In the genomic region with DNA sequence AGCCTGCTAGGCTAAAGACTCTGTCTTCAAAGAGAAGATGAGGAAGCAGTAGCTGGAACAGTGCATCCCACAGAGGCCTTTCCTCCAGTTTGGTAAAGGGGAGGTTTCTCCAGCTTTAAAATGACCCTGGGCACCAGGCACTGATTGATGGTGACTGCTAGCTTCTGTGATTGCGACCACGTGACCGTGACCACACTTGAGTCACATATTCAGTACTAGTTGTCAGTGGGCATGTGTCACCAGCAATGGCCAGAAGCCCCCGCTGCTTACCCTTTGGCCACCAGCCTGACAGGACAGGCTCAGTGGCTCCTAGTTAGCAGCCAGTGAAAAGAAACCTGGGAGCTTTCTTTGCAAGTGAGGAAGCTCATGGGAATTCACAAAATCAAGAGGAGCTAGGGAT, we compare ENCODE assay signal across 17 mouse cellular contexts. TPM values are rescaled to one million over a fixed set of nuclear protein-coding genes. Genes with fewer than 3 reads are reported as not detected.
DNase-seq lines count a peak whose midpoint lies in the region; ATAC-seq and TF ChIP-seq lines count a peak whose summit lies in the region.
"Had no signal": no experiment of that assay in that cellular context is flagged by ENCODE, and none has a peak within 500 bp of the region (broad histone marks: within the 10 kb centered on the region; RNA-seq: fewer than 3 reads in every experiment).

No protein-coding gene starts in this region.

- no peak overlapping the region for H3K9ac ChIP-seq in forebrain, postnatal 0 days
- H3K9ac ChIP-seq: hindbrain, embryonic 15.5 days; liver, embryonic 13.5 days had no signal

- H3K4me2 ChIP-seq in forebrain, postnatal 0 days (ENCODE audit: low read depth), result no peak overlapping the region
- H3K4me2 ChIP-seq: heart, embryonic 13.5 days; hindbrain, embryonic 15.5 days; liver, embryonic 13.5 days had no signal

- WGBS in forebrain, postnatal 0 days, result 86% methylated on average over 4 of the region's 4 CpGs
- WGBS in limb, embryonic 10.5 days, result 73% methylated on average over 4 of the region's 4 CpGs

- H3K4me1 ChIP-seq in megakaryocyte, embryonic 14.5 days, result peaks cover 69% of the 10 kb centered on the region
- H3K4me1 ChIP-seq in bone marrow macrophage, adult 2 months (ENCODE audit: control insufficient read depth, insufficient read depth, low read length), result peaks cover 47% of the 10 kb centered on the region
- no peaks in the 10 kb centered on the region for H3K4me1 ChIP-seq in forebrain, postnatal 0 days (ENCODE audit: insufficient read depth)
- H3K4me1 ChIP-seq in limb, embryonic 10.5 days, result peaks cover 65% of the 10 kb centered on the region

- intact Hi-C loops in gastrocnemius, adult 2 months (cut with DNase I), result no loop called here
- intact Hi-C loops in left cerebral cortex, postnatal 4 days (cut with DNase I), result no loop called here

- no peak for ATAC-seq in megakaryocyte, adult 5-6 weeks (ENCODE audit: poor library complexity, severe bottlenecking)
- ATAC-seq in forebrain, postnatal 0 days, result no peak

- H3K4me3 ChIP-seq in gastrocnemius, adult 2 months, result peak overlapping the region; percentile 67
- peak overlapping the region; percentile 62 for H3K4me3 ChIP-seq in megakaryocyte, embryonic 14.5 days (replicated peaks)
- H3K4me3 ChIP-seq in bone marrow macrophage, adult 2 months (ENCODE audit: insufficient read depth, low read length), result no peak overlapping the region
- H3K4me3 ChIP-seq in forebrain, postnatal 0 days (ENCODE audit: low read depth, low read length), result no peak overlapping the region
- no peak overlapping the region for H3K4me3 ChIP-seq in limb, embryonic 10.5 days
- H3K4me3 ChIP-seq: heart, embryonic 13.5 days; hindbrain, embryonic 15.5 days; liver, embryonic 13.5 days had no signal

- H3K27me3 ChIP-seq in megakaryocyte, embryonic 14.5 days (replicated peaks), result peaks cover 56% of the 10 kb centered on the region
- no peaks in the 10 kb centered on the region for H3K27me3 ChIP-seq in forebrain, postnatal 0 days (ENCODE audit: insufficient read depth, low read length)
- H3K27me3 ChIP-seq in limb, embryonic 10.5 days (ENCODE audit: low read depth, poor library complexity, severe bottlenecking), result no peaks in the 10 kb centered on the region
- H3K27me3 ChIP-seq: heart, embryonic 13.5 days; hindbrain, embryonic 15.5 days; liver, embryonic 13.5 days had no signal

- peaks cover 9% of the 10 kb centered on the region for H3K36me3 ChIP-seq in megakaryocyte, embryonic 14.5 days (replicated peaks; ENCODE audit: low read length)
- H3K36me3 ChIP-seq in forebrain, postnatal 0 days (ENCODE audit: insufficient read depth), result no peaks in the 10 kb centered on the region
- H3K36me3 ChIP-seq in limb, embryonic 10.5 days, result peaks cover 9% of the 10 kb centered on the region; the same call in 1 of the 2 replicates
- H3K36me3 ChIP-seq: hindbrain, embryonic 15.5 days; liver, embryonic 13.5 days had no signal

- no peak for TF ChIP-seq POLR2A in bone marrow macrophage, adult 2 months (IDR thresholded peaks at IDR 0.05; ENCODE audit: borderline replicate concordance, low read depth, low read length)

- peak overlapping the region; percentile 99 for H3K27ac ChIP-seq in gastrocnemius, adult 2 months
- peak overlapping the region; percentile 82 for H3K27ac ChIP-seq in bone marrow macrophage, adult 2 months (ENCODE audit: insufficient read depth, low read depth, low read length)
- no peak overlapping the region for H3K27ac ChIP-seq in forebrain, postnatal 0 days (ENCODE audit: low read depth, low read length)
- H3K27ac ChIP-seq in limb, embryonic 10.5 days, result no peak overlapping the region
- H3K27ac ChIP-seq: hindbrain, embryonic 15.5 days; liver, embryonic 13.5 days had no signal

- DNase-seq in gastrocnemius, adult 2 months, result peak; percentile 66
- DNase-seq in gastrocnemius, adult 8-10 months (ENCODE audit: low spot score in 2 of 2), result no peak
- no peak for DNase-seq in forebrain, postnatal 0 days
- DNase-seq in left cerebral cortex, postnatal 4 days, result no peak
- no peak for DNase-seq in limb, embryonic 10.5 days (ENCODE audit: low spot score)
- DNase-seq: cerebellum, adult 11-12 months; kidney, adult 8-10 months; liver, embryonic 13.5 days had no signal

- no peak for TF ChIP-seq CTCF in gastrocnemius, adult 2 months (IDR thresholded peaks at IDR 0.05)
- no peak for TF ChIP-seq CTCF in bone marrow macrophage, adult 2 months (IDR thresholded peaks at IDR 0.05; ENCODE audit: low read depth, low read length)
- no peak for TF ChIP-seq CTCF in forebrain, postnatal 0 days (IDR thresholded peaks at IDR 0.05; ENCODE audit: low read depth)

- peaks cover 8% of the 10 kb centered on the region for H3K9me3 ChIP-seq in megakaryocyte, embryonic 14.5 days
- H3K9me3 ChIP-seq in forebrain, postnatal 0 days (ENCODE audit: low read length), result no peaks in the 10 kb centered on the region
- H3K9me3 ChIP-seq in limb, embryonic 10.5 days (replicated peaks), result no peaks in the 10 kb centered on the region
- H3K9me3 ChIP-seq: heart, embryonic 13.5 days; hindbrain, embryonic 15.5 days; liver, embryonic 13.5 days had no signal

RNA-seq across cellular contexts. Expression of a gene that starts 7.6 kb away (rescaled TPM):
- total RNA-seq in gastrocnemius, adult 2 months (2021), result 100 to 1,000 TPM; 445 to 720 TPM
- 100 to 1,000 TPM; 731 to 847 (median 747) TPM for total RNA-seq in gastrocnemius, adult 8-10 months (2022)
- 0.15 TPM in 1 of 2 replicates, not detected in the other for polyA plus RNA-seq in megakaryocyte, embryonic 14.5 days (2012; ENCODE audit: insufficient read depth, low replicate concordance)
- not detected in 2 replicates for total RNA-seq in megakaryocyte, adult 5-6 weeks (2015)
- total RNA-seq in megakaryocyte, adult 5-6 weeks (2017), result not detected in 2 replicates
- polyA plus RNA-seq in bone marrow macrophage, adult 2 months (2012; ENCODE audit: insufficient read depth, insufficient read length, missing spikeins), result not detected in 2 replicates
- 0.29 TPM in 1 of 2 replicates, not detected in the other for total RNA-seq in forebrain, postnatal 0 days (2014; rRNA removed)
- not detected in 2 replicates for polyA plus RNA-seq in forebrain, postnatal 0 days (2015; fragmentation: Nextera tagmentation; extraction: Ambion mirVana)
- not detected for total RNA-seq in left cerebral cortex, postnatal 4 days (2021)
- not detected in 2 replicates for polyA plus RNA-seq in limb, embryonic 10.5 days (2016; fragmentation: Nextera tagmentation; extraction: Ambion mirVana)
- total RNA-seq: common myeloid progenitor, adult 5-6 weeks; layer of hippocampus, adult 8-10 months; left cerebral cortex, postnatal 25 days had no signal
- polyA plus RNA-seq: liver, embryonic 13.5 days; neural tube, embryonic 11.5 days had no signal

RNA-seq across cellular contexts. Expression of a gene that starts 29.4 kb away (rescaled TPM):
- total RNA-seq in gastrocnemius, adult 2 months (2021), result 1 to 10 TPM; 1.4 to 1.7 TPM
- total RNA-seq in gastrocnemius, adult 8-10 months (2022), result under 1 TPM; 0.24 to 0.94 (median 0.51) TPM
- 3.2 and 4.6 TPM in 2 replicates for polyA plus RNA-seq in megakaryocyte, embryonic 14.5 days (2012; ENCODE audit: insufficient read depth, low replicate concordance)
- total RNA-seq in megakaryocyte, adult 5-6 weeks (2015), result not detected in 2 replicates
- total RNA-seq in megakaryocyte, adult 5-6 weeks (2017), result not detected in 2 replicates
- polyA plus RNA-seq in bone marrow macrophage, adult 2 months (2012; ENCODE audit: insufficient read depth, insufficient read length, missing spikeins), result not detected in 2 replicates
- 2.4 and 2.6 TPM in 2 replicates for total RNA-seq in forebrain, postnatal 0 days (2014; rRNA removed)
- 3.1 TPM in 2 replicates for polyA plus RNA-seq in forebrain, postnatal 0 days (2015; fragmentation: Nextera tagmentation; extraction: Ambion mirVana)
- 1 to 10 TPM; 1.6 TPM for total RNA-seq in left cerebral cortex, postnatal 4 days (2021)
- polyA plus RNA-seq in limb, embryonic 10.5 days (2016; fragmentation: Nextera tagmentation; extraction: Ambion mirVana), result 0.26 and 0.64 TPM in 2 replicates
- total RNA-seq: common myeloid progenitor, adult 5-6 weeks had no signal

RNA-seq across cellular contexts. Expression of a gene that starts 47.9 kb away (rescaled TPM):
- total RNA-seq in gastrocnemius, adult 2 months (2021), result under 1 TPM; 0.45 to 0.61 TPM
- under 1 TPM in 3 of 4 experiments, not detected in 1; 0.16 to 0.62 (median 0.39) TPM for total RNA-seq in gastrocnemius, adult 8-10 months (2022)
- 1.0 TPM in 1 of 2 replicates, not detected in the other for polyA plus RNA-seq in megakaryocyte, embryonic 14.5 days (2012; ENCODE audit: insufficient read depth, low replicate concordance)
- not detected in 2 replicates for total RNA-seq in megakaryocyte, adult 5-6 weeks (2015)
- not detected in 2 replicates for total RNA-seq in megakaryocyte, adult 5-6 weeks (2017)
- not detected in 2 replicates for polyA plus RNA-seq in bone marrow macrophage, adult 2 months (2012; ENCODE audit: insufficient read depth, insufficient read length, missing spikeins)
- 23.7 and 25.0 TPM in 2 replicates for total RNA-seq in forebrain, postnatal 0 days (2014; rRNA removed)
- 12.9 and 14.8 TPM in 2 replicates for polyA plus RNA-seq in forebrain, postnatal 0 days (2015; fragmentation: Nextera tagmentation; extraction: Ambion mirVana)
- total RNA-seq in left cerebral cortex, postnatal 4 days (2021), result 10 to 100 TPM; 18.3 to 22.2 TPM
- 0.58 and 0.68 TPM in 2 replicates for polyA plus RNA-seq in limb, embryonic 10.5 days (2016; fragmentation: Nextera tagmentation; extraction: Ambion mirVana)
- total RNA-seq: common myeloid progenitor, adult 5-6 weeks had no signal
- polyA plus RNA-seq: liver, embryonic 13.5 days had no signal

RNA-seq across cellular contexts. Expression of a gene that starts 55.8 kb away (rescaled TPM):
- total RNA-seq in gastrocnemius, adult 2 months (2021), result 1 to 10 TPM; 1.1 to 1.7 TPM
- 1 to 10 TPM; 1.1 to 4.8 (median 3.1) TPM for total RNA-seq in gastrocnemius, adult 8-10 months (2022)
- 1.1 and 10.4 TPM in 2 replicates for polyA plus RNA-seq in megakaryocyte, embryonic 14.5 days (2012; ENCODE audit: insufficient read depth, low replicate concordance)
- 102 TPM in 2 replicates for total RNA-seq in megakaryocyte, adult 5-6 weeks (2015)
- 122 and 126 TPM in 2 replicates for total RNA-seq in megakaryocyte, adult 5-6 weeks (2017)
- polyA plus RNA-seq in bone marrow macrophage, adult 2 months (2012; ENCODE audit: insufficient read depth, insufficient read length, missing spikeins), result 35.1 and 38.3 TPM in 2 replicates
- 10.5 and 22.5 TPM in 2 replicates for total RNA-seq in forebrain, postnatal 0 days (2014; rRNA removed)
- polyA plus RNA-seq in forebrain, postnatal 0 days (2015; fragmentation: Nextera tagmentation; extraction: Ambion mirVana), result 11.0 and 11.2 TPM in 2 replicates
- 10 to 100 TPM in 1 of 2 experiments, 1 to 10 TPM in 1; 9.8 to 11.0 TPM for total RNA-seq in left cerebral cortex, postnatal 4 days (2021)
- 141 and 147 TPM in 2 replicates for polyA plus RNA-seq in limb, embryonic 10.5 days (2016; fragmentation: Nextera tagmentation; extraction: Ambion mirVana)

RNA-seq across cellular contexts. Expression of a gene that starts 58.7 kb away (rescaled TPM):
- not detected for total RNA-seq in gastrocnemius, adult 2 months (2021)
- total RNA-seq in gastrocnemius, adult 8-10 months (2022), result not detected
- polyA plus RNA-seq in megakaryocyte, embryonic 14.5 days (2012; ENCODE audit: insufficient read depth, low replicate concordance), result 0.22 TPM in 1 of 2 replicates, not detected in the other
- total RNA-seq in megakaryocyte, adult 5-6 weeks (2015), result 0.38 TPM in 1 of 2 replicates, not detected in the other
- total RNA-seq in megakaryocyte, adult 5-6 weeks (2017), result 0.28 TPM in 1 of 2 replicates, not detected in the other
- not detected in 2 replicates for polyA plus RNA-seq in bone marrow macrophage, adult 2 months (2012; ENCODE audit: insufficient read depth, insufficient read length, missing spikeins)
- 3.3 and 8.0 TPM in 2 replicates for total RNA-seq in forebrain, postnatal 0 days (2014; rRNA removed)
- 3.9 and 4.3 TPM in 2 replicates for polyA plus RNA-seq in forebrain, postnatal 0 days (2015; fragmentation: Nextera tagmentation; extraction: Ambion mirVana)
- total RNA-seq in left cerebral cortex, postnatal 4 days (2021), result 1 to 10 TPM; 3.3 to 5.2 TPM
- 0.53 and 1.7 TPM in 2 replicates for polyA plus RNA-seq in limb, embryonic 10.5 days (2016; fragmentation: Nextera tagmentation; extraction: Ambion mirVana)

Comparison
In these comparisons a context has a peak if more than half of its experiments do, and no peak if none do; other contexts are left out.
1. H3K27ac ChIP-seq: peak in gastrocnemius, adult 2 months (single experiment) and bone marrow macrophage, adult 2 months (single experiment); none in forebrain, postnatal 0 days (single experiment) and limb, embryonic 10.5 days (single experiment).
2. H3K4me3 ChIP-seq: peak in gastrocnemius, adult 2 months (single experiment) and megakaryocyte, embryonic 14.5 days (single experiment); none in bone marrow macrophage, adult 2 months (single experiment), forebrain, postnatal 0 days (single experiment) and limb, embryonic 10.5 days (single experiment).
3. RNA of a gene that starts 7.6 kb away (total RNA-seq): 731 to 847 TPM in gastrocnemius, adult 8-10 months and 445 to 720 TPM in gastrocnemius, adult 2 months; 0.29 TPM in forebrain, postnatal 0 days, not detected in left cerebral cortex, postnatal 4 days and not detected in megakaryocyte, adult 5-6 weeks; every median in the first group is over 100 times any median in the second.
4. RNA of a gene that starts 47.9 kb away (total RNA-seq): 23.7 to 25.0 TPM in forebrain, postnatal 0 days and 18.3 to 22.2 TPM in left cerebral cortex, postnatal 4 days; 0.45 to 0.61 TPM in gastrocnemius, adult 2 months, 0.16 to 0.62 TPM in gastrocnemius, adult 8-10 months and not detected in megakaryocyte, adult 5-6 weeks; every median in the first group is over 10 times any median in the second.